Mouse (Mus musculus): ENCODE measurements around the gene Samd10. TPM values are rescaled to one million over a fixed set of nuclear protein-coding genes. Genes with fewer than 3 reads are reported as not detected.

Gene Samd10
- 26.9 and 27.4 TPM in 2 replicates for polyA plus RNA-seq (2015; fragmentation: Nextera tagmentation; extraction: Ambion mirVana)

DNA sequence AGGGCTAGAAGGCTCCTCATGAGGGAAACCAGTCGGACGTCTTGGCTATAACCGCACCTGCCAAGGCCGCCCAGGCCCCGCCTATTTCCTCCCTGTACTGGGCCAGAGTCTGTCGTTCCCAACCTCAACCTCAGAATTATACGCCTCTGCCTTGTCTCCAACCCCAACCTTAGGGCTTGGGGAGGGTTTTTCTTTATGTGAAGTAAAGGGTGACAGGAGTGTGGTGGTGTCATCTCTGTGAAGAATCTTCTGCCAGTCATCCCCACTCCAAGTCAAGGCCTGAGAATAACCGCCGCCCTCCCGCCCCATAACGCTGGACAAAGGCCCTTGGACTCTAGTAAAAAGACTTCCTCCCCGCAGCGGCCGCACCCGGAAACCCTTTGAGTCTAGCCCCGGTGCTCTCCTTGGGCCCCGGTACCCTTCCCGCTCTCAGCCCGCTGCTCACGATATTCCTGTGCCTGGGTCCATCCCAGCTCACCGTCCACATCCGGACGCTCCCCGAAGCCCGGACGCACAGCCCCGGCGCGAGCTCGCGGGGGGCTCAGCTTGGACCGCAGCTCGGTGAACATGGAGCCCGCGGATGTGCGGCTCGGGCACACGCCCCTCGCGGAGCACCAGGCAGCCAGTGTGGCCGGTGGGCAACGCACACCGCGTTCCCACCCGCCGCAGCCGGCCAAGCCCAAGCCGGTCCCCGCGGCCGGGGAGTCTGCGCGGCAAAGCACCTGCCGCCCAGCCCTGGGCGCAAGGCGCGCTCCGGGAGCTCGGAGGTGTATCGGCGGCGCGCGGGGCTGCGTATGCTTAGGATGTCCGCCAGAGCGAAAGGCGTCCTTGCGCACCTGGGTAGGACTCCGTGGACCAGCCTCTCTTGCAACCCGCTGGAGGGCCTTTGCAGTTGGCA is at the start of gene Samd10:
Gene Samd10, minus strand, starts transcription at position 759 of the 898 bp plus-strand sequence.
- H3K4me2 ChIP-seq (ENCODE audit: low read length): peak within 1 kb of the TSS; percentile 97
- peaks cover 13% of the 10 kb centered on the region for H3K4me1 ChIP-seq (replicated peaks; ENCODE audit: insufficient read depth, low read length)
- peak within 1 kb of the TSS; percentile 83 for H3K9ac ChIP-seq (ENCODE audit: low read depth, low read length)
- TF ChIP-seq CTCF (IDR thresholded peaks at IDR 0.05; ENCODE audit: low read depth): no peak
- peak; percentile 61 for DNase-seq (ENCODE audit: low spot score)
- no peaks in the 10 kb centered on the region for H3K36me3 ChIP-seq (ENCODE audit: insufficient read depth, low read length)
- peak within 1 kb of the TSS; percentile 92 for H3K27ac ChIP-seq
- H3K9me3 ChIP-seq (replicated peaks; ENCODE audit: low read length): no peaks in the 10 kb centered on the region
- 2% methylated on average over 70 of the region's 71 CpGs for WGBS
- peak within 1 kb of the TSS; percentile 70 for H3K4me3 ChIP-seq (replicated peaks; ENCODE audit: low read depth, low read length)
- peak; percentile 26 for ATAC-seq (replicated peaks; ENCODE audit: low FRiP score, low read depth)
- no peaks in the 10 kb centered on the region for H3K27me3 ChIP-seq (ENCODE audit: insufficient read depth, low read length)

DNA sequence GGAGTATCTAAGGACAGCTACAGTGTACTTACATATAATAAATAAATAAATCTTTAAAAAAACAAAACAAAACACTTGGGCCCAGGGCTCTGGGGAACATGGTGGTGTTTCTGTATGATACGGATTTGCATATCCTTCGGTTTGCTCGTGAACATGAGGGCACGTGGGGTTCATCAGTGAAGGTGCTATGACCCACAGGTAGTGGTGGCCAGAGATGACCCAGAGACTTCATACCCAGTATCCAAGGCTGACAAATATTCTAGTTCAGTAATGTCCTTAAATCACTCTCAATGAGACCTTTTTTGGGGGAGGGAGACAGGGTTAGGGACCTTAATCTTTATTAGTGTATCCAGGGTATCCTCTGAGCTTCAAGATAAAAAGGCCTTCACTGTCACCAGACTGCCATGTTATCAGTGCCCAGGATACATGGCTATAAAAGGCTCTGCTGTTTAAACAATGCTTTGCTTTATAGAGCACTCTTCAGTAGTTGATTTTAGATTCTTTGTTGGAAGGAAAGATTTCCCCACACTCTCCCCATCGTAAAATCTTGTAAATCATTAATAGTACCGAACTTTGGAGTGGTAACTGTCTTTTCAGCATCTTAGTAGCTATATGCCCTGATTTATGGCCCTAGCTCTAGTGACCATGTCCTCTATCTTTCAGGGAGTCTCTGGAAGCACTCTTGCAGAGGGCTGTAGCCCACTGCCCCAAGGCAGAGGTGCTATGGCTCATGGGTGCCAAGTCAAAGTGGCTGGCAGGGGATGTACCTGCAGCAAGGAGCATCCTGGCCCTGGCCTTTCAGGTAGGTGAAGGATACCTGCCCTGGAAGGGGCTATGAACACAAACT is 47.8 kb upstream of the Samd10 start:
- Histone ChIP-seq H3K4me1 (replicated peaks; ENCODE audit: insufficient read depth, low read length) (no peaks in the 10 kb centered on the region), H3K27me3 (ENCODE audit: insufficient read depth, low read length) (no peaks in the 10 kb centered on the region), H3K9ac (ENCODE audit: low read depth, low read length) (no peak overlapping the region), H3K36me3 (ENCODE audit: insufficient read depth, low read length) (peaks cover 64% of the 10 kb centered on the region), H3K4me2 (ENCODE audit: low read length) (no peak overlapping the region), H3K9me3 (replicated peaks; ENCODE audit: low read length) (no peaks in the 10 kb centered on the region), H3K4me3 (replicated peaks; ENCODE audit: low read depth, low read length) (no peak overlapping the region), H3K27ac (no peak overlapping the region)
- ATAC-seq (replicated peaks; ENCODE audit: low FRiP score, low read depth) (no peak), DNase-seq (ENCODE audit: low spot score) (no peak)
- WGBS: 81% methylated on average over 6 of the region's 6 CpGs
- TF ChIP-seq CTCF (IDR thresholded peaks at IDR 0.05; ENCODE audit: low read depth): no peak

DNA sequence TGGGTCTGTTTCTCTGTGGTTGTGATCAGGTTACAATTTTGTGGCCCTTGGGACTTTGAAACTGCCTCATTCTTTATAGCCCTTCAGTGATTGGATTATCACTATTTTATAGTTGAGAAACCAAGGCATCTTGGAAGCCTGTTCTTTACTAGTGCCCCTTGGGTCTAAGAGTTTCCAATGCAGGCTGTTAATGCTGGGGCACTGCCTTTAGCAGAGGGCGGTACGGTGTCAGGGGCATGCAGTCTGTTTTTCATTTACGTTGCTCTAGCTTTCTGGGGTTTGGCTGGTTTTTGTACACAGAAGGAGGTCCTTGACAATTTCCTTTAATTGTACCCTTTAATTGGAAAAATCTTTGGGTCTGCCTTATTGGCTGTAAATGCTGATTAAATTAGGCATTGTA is 46.7 kb upstream of the Samd10 start:
- no peaks in the 10 kb centered on the region for H3K4me1 ChIP-seq (replicated peaks; ENCODE audit: insufficient read depth, low read length)
- H3K4me2 ChIP-seq (ENCODE audit: low read length): no peak overlapping the region
- H3K4me3 ChIP-seq (replicated peaks; ENCODE audit: low read depth, low read length): no peak overlapping the region
- DNase-seq (ENCODE audit: low spot score): no peak
- WGBS: 97% methylated on average over 3 of the region's 3 CpGs
- H3K27ac ChIP-seq: no peak overlapping the region
- no peaks in the 10 kb centered on the region for H3K27me3 ChIP-seq (ENCODE audit: insufficient read depth, low read length)
- peaks cover 66% of the 10 kb centered on the region for H3K36me3 ChIP-seq (ENCODE audit: insufficient read depth, low read length)
- H3K9ac ChIP-seq (ENCODE audit: low read depth, low read length): no peak overlapping the region
- H3K9me3 ChIP-seq (replicated peaks; ENCODE audit: low read length): no peaks in the 10 kb centered on the region
- no peak for ATAC-seq (replicated peaks; ENCODE audit: low FRiP score, low read depth)
- TF ChIP-seq CTCF (IDR thresholded peaks at IDR 0.05; ENCODE audit: low read depth): no peak

DNA sequence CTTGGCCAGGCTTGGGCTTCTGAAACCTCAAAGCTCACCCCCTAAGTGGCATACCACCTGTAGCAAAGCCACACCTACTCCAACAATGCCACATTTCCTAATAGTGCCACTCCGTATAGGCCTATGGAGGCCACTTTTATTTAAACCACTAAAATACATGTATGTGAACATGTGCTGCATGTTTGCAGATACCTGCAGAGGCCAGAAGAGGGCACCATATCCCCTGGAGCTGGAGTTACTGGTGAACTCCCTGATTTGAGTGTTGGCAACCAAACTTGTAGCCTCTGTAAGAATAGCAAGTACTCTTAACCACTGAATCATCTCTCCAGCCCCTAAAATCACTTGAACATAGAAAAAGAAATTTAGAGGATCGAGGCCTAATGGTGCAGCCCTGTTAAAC is 45.3 kb upstream of the Samd10 start:
- peak; percentile 82 for TF ChIP-seq CTCF (IDR thresholded peaks at IDR 0.05; ENCODE audit: low read depth)
- no peak overlapping the region for H3K4me3 ChIP-seq (replicated peaks; ENCODE audit: low read depth, low read length)
- ATAC-seq (replicated peaks; ENCODE audit: low FRiP score, low read depth) (no peak), DNase-seq (ENCODE audit: low spot score) (peak; percentile 63)
- H3K4me1 ChIP-seq (replicated peaks; ENCODE audit: insufficient read depth, low read length): no peaks in the 10 kb centered on the region
- no peak overlapping the region for H3K4me2 ChIP-seq (ENCODE audit: low read length)
- WGBS: 95% methylated on average over 2 of the region's 2 CpGs
- H3K9me3 ChIP-seq (replicated peaks; ENCODE audit: low read length): no peaks in the 10 kb centered on the region
- peaks cover 61% of the 10 kb centered on the region for H3K36me3 ChIP-seq (ENCODE audit: insufficient read depth, low read length)
- no peak overlapping the region for H3K27ac ChIP-seq
- no peak overlapping the region for H3K9ac ChIP-seq (ENCODE audit: low read depth, low read length)
- H3K27me3 ChIP-seq (ENCODE audit: insufficient read depth, low read length): no peaks in the 10 kb centered on the region

DNA sequence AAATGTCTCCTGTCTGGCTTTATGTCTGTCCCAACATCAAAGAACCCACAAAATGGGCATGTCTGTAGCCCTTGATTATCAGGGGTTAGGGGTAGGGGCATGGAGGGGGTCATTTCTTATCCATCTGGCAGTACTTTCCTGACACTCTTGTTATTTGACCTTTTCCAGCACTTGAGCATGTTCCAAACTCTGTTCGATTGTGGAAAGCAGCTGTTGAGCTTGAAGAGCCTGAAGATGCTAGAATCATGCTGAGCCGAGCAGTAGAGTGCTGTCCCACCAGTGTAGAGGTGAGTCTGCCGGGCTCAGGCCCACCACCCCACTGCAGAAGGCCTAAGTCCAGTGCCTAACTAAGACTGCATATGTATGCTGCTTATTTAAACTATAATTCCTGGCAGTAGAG is 36.9 kb upstream of the Samd10 start:
- TF ChIP-seq CTCF (IDR thresholded peaks at IDR 0.05; ENCODE audit: low read depth): no peak
- Histone ChIP-seq H3K27ac (no peak overlapping the region), H3K9me3 (replicated peaks; ENCODE audit: low read length) (no peaks in the 10 kb centered on the region), H3K9ac (ENCODE audit: low read depth, low read length) (no peak overlapping the region), H3K27me3 (ENCODE audit: insufficient read depth, low read length) (no peaks in the 10 kb centered on the region), H3K36me3 (ENCODE audit: insufficient read depth, low read length) (peaks cover 72% of the 10 kb centered on the region), H3K4me3 (replicated peaks; ENCODE audit: low read depth, low read length) (no peak overlapping the region), H3K4me1 (replicated peaks; ENCODE audit: insufficient read depth, low read length) (no peaks in the 10 kb centered on the region), H3K4me2 (ENCODE audit: low read length) (no peak overlapping the region)
- ATAC-seq (replicated peaks; ENCODE audit: low FRiP score, low read depth) (no peak), DNase-seq (ENCODE audit: low spot score) (no peak)
- 94% methylated on average over 3 of the region's 3 CpGs for WGBS

DNA sequence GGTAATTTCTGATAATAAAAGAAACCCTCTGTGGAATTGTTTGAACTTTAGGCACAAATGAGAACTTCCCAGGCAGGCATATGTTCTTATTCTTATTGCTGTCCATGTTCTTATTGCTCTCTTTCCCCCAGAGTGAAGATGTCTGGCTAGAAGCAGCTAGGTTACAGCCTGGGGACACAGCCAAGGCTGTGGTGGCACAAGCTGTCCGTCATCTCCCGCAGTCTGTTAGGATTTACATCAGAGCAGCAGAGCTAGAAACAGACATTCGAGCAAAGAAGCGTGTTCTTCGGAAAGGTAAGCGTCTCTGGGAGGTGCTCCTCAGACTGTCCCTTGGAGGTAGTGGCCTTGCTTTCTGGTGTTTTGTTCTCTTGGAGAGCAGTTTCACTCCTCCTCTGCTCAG is 33.6 kb upstream of the Samd10 start:
- 93% methylated on average over 6 of the region's 6 CpGs for WGBS
- TF ChIP-seq CTCF (IDR thresholded peaks at IDR 0.05; ENCODE audit: low read depth): no peak
- no peak for ATAC-seq (replicated peaks; ENCODE audit: low FRiP score, low read depth)

More for the DNA sequence above, 33.6 kb upstream of the Samd10 start:
- no peak overlapping the region for H3K9ac ChIP-seq (ENCODE audit: low read depth, low read length)
- H3K27me3 ChIP-seq (ENCODE audit: insufficient read depth, low read length): no peaks in the 10 kb centered on the region
- no peak for DNase-seq (ENCODE audit: low spot score)
- peaks cover 57% of the 10 kb centered on the region for H3K36me3 ChIP-seq (ENCODE audit: insufficient read depth, low read length)
- no peak overlapping the region for H3K4me2 ChIP-seq (ENCODE audit: low read length)
- H3K9me3 ChIP-seq (replicated peaks; ENCODE audit: low read length): no peaks in the 10 kb centered on the region
- H3K4me1 ChIP-seq (replicated peaks; ENCODE audit: insufficient read depth, low read length): no peaks in the 10 kb centered on the region
- H3K27ac ChIP-seq: no peak overlapping the region
- H3K4me3 ChIP-seq (replicated peaks; ENCODE audit: low read depth, low read length): no peak overlapping the region

All from kidney, postnatal 0 days (tissue).